Mouse (Mus musculus) kidney, adult 2 months (tissue): Measurements from ENCODE around the gene Dok5. TPM values are rescaled to one million over a fixed set of nuclear protein-coding genes. Genes with fewer than 3 reads are reported as not detected.

Source experiments
- DNase-seq: peaks from one replicate; pipeline ENCODE4 v3.0.0; 2021
- H3K27ac ChIP-seq: fragments of 200-500 bp; 2 replicates; pipeline ENCODE4 v1.5.1; 2012; ENCODE audit warnings: low read depth, low read length, control low read depth, inconsistent platforms; ENCODE audit not compliant: insufficient read depth
- H3K27me3 ChIP-seq: fragments of 200-500 bp; replicated peaks from 2 replicates; pipeline ENCODE4 v1.6.1; 2012; ENCODE audit warnings: mild to moderate bottlenecking, moderate library complexity, low read length, inconsistent platforms; ENCODE audit not compliant: control insufficient read depth, insufficient read depth
- H3K36me3 ChIP-seq: fragments of 200-500 bp; 2 replicates; pipeline ENCODE4 v1.6.1; 2012; ENCODE audit warnings: mild to moderate bottlenecking, moderate library complexity, low read length, inconsistent platforms; ENCODE audit not compliant: control insufficient read depth, insufficient read depth
- H3K4me1 ChIP-seq: fragments of 200-500 bp; 2 replicates; pipeline ENCODE4 v1.6.1; 2011; ENCODE audit warnings: low read length; ENCODE audit not compliant: control insufficient read depth, insufficient read depth
- H3K4me3 ChIP-seq: fragments of 200-500 bp; 2 replicates; pipeline ENCODE4 v1.5.1; 2011; ENCODE audit warnings: mild to moderate bottlenecking, low read depth, low read length, control low read depth; ENCODE audit not compliant: insufficient read depth
- CTCF ChIP-seq: fragments of 200-500 bp; conservative IDR thresholded peaks from 2 replicates; pipeline ENCODE4 v1.5.1; 2011; ENCODE audit warnings: low read depth, mild to moderate bottlenecking, control low read depth, low read length, moderate library complexity, mixed read lengths; ENCODE audit not compliant: insufficient read depth, insufficient read length
- POLR2A ChIP-seq: fragments of 200-500 bp; IDR thresholded peaks from one replicate; pipeline ENCODE4 v1.6.1; 2011; ENCODE audit warnings: low read depth, low read length, control low read depth
- WGBS: fragments of 180-500 bp; shearing (Covaris S2); methylation state at CpG from one replicate; pipeline ENCODE4 v1.1.7; 2018; 5-methylcytosine and 5-hydroxymethylcytosine counted together
- polyA plus RNA-seq: library from polyadenylated mRNA; depleted of rRNA; stranded (reverse); fragments of >200 nt; gene quantifications from 2 replicates; pipeline ENCODE4 v1.2.3, GENCODE M21; 2012

The Dok5 gene
- polyA plus RNA-seq, 1 experiment, result 0.16 TPM

GRCm38 (mm10) chr2:170707672-170708071 is 23.9 kb upstream of the Dok5 start:
- H3K36me3 ChIP-seq, result no peaks in the 10 kb centered on the region
- TF ChIP-seq CTCF (no peak), POLR2A (no peak)
- no peak overlapping the region for H3K4me3 ChIP-seq
- WGBS, result 86% methylated on average over 3 of the region's 3 CpGs
- no peaks in the 10 kb centered on the region for H3K4me1 ChIP-seq
- no peak overlapping the region for H3K27ac ChIP-seq
- DNase-seq, result no peak
- no peaks in the 10 kb centered on the region; the same call in 1 of the 2 replicates for H3K27me3 ChIP-seq

- H3K27ac ChIP-seq, result no peak overlapping the region
- no peak overlapping the region for H3K4me3 ChIP-seq
- no peaks in the 10 kb centered on the region for H3K4me1 ChIP-seq
- no peak for DNase-seq
- H3K27me3 ChIP-seq, result no peaks in the 10 kb centered on the region; the same call in 1 of the 2 replicates
- WGBS, result 68% methylated on average over 9 of the region's 9 CpGs
- TF ChIP-seq CTCF (no peak), POLR2A (no peak)
- H3K36me3 ChIP-seq, result no peaks in the 10 kb centered on the region
These were observed 22.7 kb upstream of the Dok5 start for GRCm38 (mm10) chr2:170708901-170709300.

- Histone ChIP-seq H3K27ac (no peak overlapping the region), H3K4me1 (no peaks in the 10 kb centered on the region), H3K36me3 (no peaks in the 10 kb centered on the region), H3K4me3 (no peak overlapping the region), H3K27me3 (no peaks in the 10 kb centered on the region)
- DNase-seq, result no peak
- 75% methylated on average over 11 of the region's 11 CpGs for WGBS
- TF ChIP-seq CTCF, result no peak
- TF ChIP-seq POLR2A, result no peak
These were observed 18.8 kb upstream of the Dok5 start for GRCm38 (mm10) chr2:170712658-170713285.

GRCm38 (mm10) chr2:170720386-170720785 is 11.2 kb upstream of the Dok5 start:
- H3K4me3 ChIP-seq, result no peak overlapping the region
- WGBS, result 44% methylated on average over 4 of the region's 4 CpGs
- no peak overlapping the region for H3K27ac ChIP-seq
- H3K27me3 ChIP-seq, result no peaks in the 10 kb centered on the region
- no peak for TF ChIP-seq CTCF
- TF ChIP-seq POLR2A, result no peak
- no peaks in the 10 kb centered on the region for H3K36me3 ChIP-seq
- DNase-seq, result no peak
- H3K4me1 ChIP-seq, result no peaks in the 10 kb centered on the region

GRCm38 (mm10) chr2:170724136-170724535 is 7.5 kb upstream of the Dok5 start:
- WGBS, result 27% methylated on average over 13 of the region's 13 CpGs
- Histone ChIP-seq H3K4me3 (no peak overlapping the region), H3K27me3 (no peaks in the 10 kb centered on the region), H3K36me3 (no peaks in the 10 kb centered on the region), H3K4me1 (no peaks in the 10 kb centered on the region), H3K27ac (no peak overlapping the region)
- no peak for DNase-seq
- TF ChIP-seq POLR2A (no peak), CTCF (no peak)

GRCm38 (mm10) chr2:170724716-170725115 is 6.9 kb upstream of the Dok5 start:
- Histone ChIP-seq H3K4me3 (no peak overlapping the region), H3K36me3 (no peaks in the 10 kb centered on the region), H3K27ac (no peak overlapping the region), H3K4me1 (no peaks in the 10 kb centered on the region), H3K27me3 (no peaks in the 10 kb centered on the region)
- TF ChIP-seq CTCF (no peak), POLR2A (no peak)
- DNase-seq, result no peak
- WGBS, result 50% methylated on average over 11 of the region's 11 CpGs

- Histone ChIP-seq H3K4me1 (no peaks in the 10 kb centered on the region), H3K36me3 (no peaks in the 10 kb centered on the region), H3K4me3 (no peak overlapping the region), H3K27me3 (no peaks in the 10 kb centered on the region), H3K27ac (no peak overlapping the region)
- no peak for DNase-seq
- TF ChIP-seq POLR2A (no peak), CTCF (no peak)
- 86% methylated on average over 5 of the region's 5 CpGs for WGBS
These were observed 5.8 kb upstream of the Dok5 start for GRCm38 (mm10) chr2:170725796-170726195.
